Mouse (Mus musculus) adrenal gland, postnatal 14 days (tissue): ENCODE data around the gene Gpr171. TPM values are rescaled to one million over a fixed set of nuclear protein-coding genes. Genes with fewer than 3 reads are reported as not detected.

Source experiments
- total RNA-seq: library from RNA; stranded (reverse); gene quantifications from 2 replicates; pipeline ENCODE4 v1.2.3, GENCODE M21; 2021

The Gpr171 gene
- total RNA-seq, 1 experiment from 2014 or later, result 0.59 TPM

Other genes starting within 250 kb of the Gpr171 start
- not detected in 2 replicates for gene Clrn1, start 216.5 kb downstream of the Gpr171 start, total RNA-seq
- 12.1 and 14.4 TPM in 2 replicates for gene Med12l, start 96.0 kb downstream of the Gpr171 start, total RNA-seq
- gene P2ry14, start 51.8 kb upstream of the Gpr171 start, total RNA-seq, result 11.7 and 17.6 TPM in 2 replicates
- not detected in 2 replicates for gene Gpr87, start 93.3 kb upstream of the Gpr171 start, total RNA-seq
- 0.82 and 3.3 TPM in 2 replicates for gene P2ry13, start 109.1 kb upstream of the Gpr171 start, total RNA-seq
- gene P2ry12, start 161.1 kb upstream of the Gpr171 start, total RNA-seq, result 3.9 and 4.0 TPM in 2 replicates
- 5.4 and 7.5 TPM in 2 replicates for gene Igsf10, start 242.6 kb upstream of the Gpr171 start, total RNA-seq